Mouse (Mus musculus) small intestine, adult 10 weeks (tissue): ENCODE results near the gene Vmn2r69. TPM values are rescaled to one million over a fixed set of nuclear protein-coding genes. Genes with fewer than 3 reads are reported as not detected.

ENCODE experiments used
- polyA plus RNA-seq: library from polyadenylated mRNA; stranded (reverse); fragments of 350-450 nt; fragmentation: Illumina TruSeq; extraction: RNeasy Lipid Tissue Mini Kit (QIAGEN cat#74804); gene quantifications from one replicate; pipeline ENCODE4 v1.2.3, GENCODE M21; 2014; ENCODE audit warnings: low replicate concordance

Gene Vmn2r69
- polyA plus RNA-seq = not detected

DNA sequence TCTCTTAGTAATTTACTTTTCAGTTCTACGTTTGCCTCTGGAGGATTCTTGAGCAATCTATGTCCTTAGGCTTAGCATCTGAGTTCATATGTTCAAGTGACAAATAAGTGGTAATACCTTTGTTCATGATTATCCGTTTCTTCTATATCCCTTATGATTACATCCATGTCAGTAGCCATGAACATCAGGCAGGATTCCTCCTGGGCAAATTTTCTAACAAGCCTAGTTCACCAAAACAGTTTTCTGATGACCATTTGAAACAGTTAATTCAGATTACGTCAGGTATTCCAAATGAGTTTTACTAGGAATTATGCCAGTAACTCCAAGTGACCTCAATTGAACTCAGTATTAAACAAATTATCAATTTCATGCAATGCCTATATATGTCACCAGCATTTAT is at the start of gene Vmn2r69:
Gene Vmn2r69, minus strand, starts transcription at position 101 of the 400 bp plus-strand sequence.

Other genes with a start within 250 kb of the Vmn2r69 start
- not detected for gene Vmn2r68, start 178.1 kb downstream of the Vmn2r69 start, polyA plus RNA-seq
- gene Vmn2r71, start 147.2 kb upstream of the Vmn2r69 start, polyA plus RNA-seq = not detected
- not detected for gene Vmn2r70, start 153.3 kb upstream of the Vmn2r69 start, polyA plus RNA-seq